Mouse (Mus musculus) lung, adult 2 months (tissue): ENCODE measurements around the gene Cln6.

ENCODE experiments used
- CTCF ChIP-seq: fragments of 200-500 bp; IDR thresholded peaks from 2 replicates; pipeline ENCODE4 v1.5.1; 2011; ENCODE audit warnings: mild to moderate bottlenecking, low read length, control low read depth; ENCODE audit not compliant: insufficient read depth
- POLR2A ChIP-seq: fragments of 200-500 bp; IDR thresholded peaks from 2 replicates; pipeline ENCODE4 v1.6.1; 2011; ENCODE audit warnings: low read depth, mild to moderate bottlenecking, control low read depth, low read length, borderline replicate concordance; ENCODE audit errors: extremely low read depth

DNA sequence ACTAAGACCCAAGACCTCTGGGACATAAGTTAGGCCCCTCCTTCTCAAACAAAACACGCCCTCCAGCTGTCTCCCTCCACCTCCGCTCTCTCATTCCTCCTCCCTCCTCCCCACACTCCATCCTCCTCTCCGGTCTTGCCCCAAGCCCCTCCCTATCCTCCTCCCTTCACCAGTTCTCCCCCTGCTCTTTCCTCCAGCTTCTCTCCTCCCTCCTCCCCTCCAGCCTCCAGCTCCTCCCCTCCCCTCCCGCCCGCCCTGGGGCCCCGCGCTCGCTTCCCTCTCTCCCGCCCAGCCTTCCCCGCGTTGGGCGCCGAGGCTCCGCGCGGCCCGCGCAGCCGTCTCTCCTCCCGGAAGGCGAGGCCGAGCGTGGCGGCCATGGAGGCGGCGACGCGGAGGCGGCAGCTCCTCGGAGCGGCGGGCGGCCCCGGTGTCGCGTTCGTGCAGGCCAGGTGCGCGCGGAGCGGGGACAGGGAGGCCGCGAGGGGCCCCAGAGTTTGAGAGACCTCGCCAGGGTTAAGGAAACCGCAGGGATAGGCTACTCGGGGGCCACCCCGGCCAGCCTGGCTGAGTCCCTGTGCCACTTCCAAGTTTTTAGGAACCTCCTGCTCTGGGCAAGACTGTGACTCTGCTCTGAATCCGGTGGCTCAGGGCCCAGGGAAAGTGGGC is at the start of gene Cln6:
- TF ChIP-seq POLR2A, result peak; percentile 29; the same call in 1 of the 2 replicates
- TF ChIP-seq CTCF, result no peak
